Mouse (Mus musculus): ENCODE data around the gene Sh2d1b2. TPM values are rescaled to one million over a fixed set of nuclear protein-coding genes. Genes with fewer than 3 reads are reported as not detected.
A peak's percentile ranks its signal among the peaks of the same experiment; 100 is the strongest.
"Not testable (repeated sequence)": the region's sequence is repeated elsewhere in the genome, so short reads cannot be mapped to it uniquely, and the experiment has no call there.

The Sh2d1b2 gene
- polyA plus RNA-seq (2014; fragmentation: Nextera tagmentation; extraction: Ambion mirVana): not detected in 2 replicates

GRCm38 (mm10) chr1:170232688-170233087, at the start of gene Sh2d1b2:
Sh2d1b2 (plus strand) TSS chr1:170232749.
- ATAC-seq (ENCODE audit: low FRiP score); H3K4me2 ChIP-seq; DNase-seq (ENCODE audit: low spot score, missing footprints); H3K4me3 ChIP-seq (ENCODE audit: low read depth, low read length); H3K9me3 ChIP-seq (ENCODE audit: control insufficient read depth, low read length); H3K4me1 ChIP-seq (ENCODE audit: control insufficient read depth, insufficient read depth, low read length); H3K9ac ChIP-seq (ENCODE audit: low read length); H3K36me3 ChIP-seq (ENCODE audit: control insufficient read depth, insufficient read depth, low read length); H3K27ac ChIP-seq (ENCODE audit: low read depth, low read length); H3K27me3 ChIP-seq (ENCODE audit: control insufficient read depth, insufficient read depth, low read length): not testable (repeated sequence)
- 84% methylated on average over 5 of the region's 6 CpGs for WGBS

DNA sequence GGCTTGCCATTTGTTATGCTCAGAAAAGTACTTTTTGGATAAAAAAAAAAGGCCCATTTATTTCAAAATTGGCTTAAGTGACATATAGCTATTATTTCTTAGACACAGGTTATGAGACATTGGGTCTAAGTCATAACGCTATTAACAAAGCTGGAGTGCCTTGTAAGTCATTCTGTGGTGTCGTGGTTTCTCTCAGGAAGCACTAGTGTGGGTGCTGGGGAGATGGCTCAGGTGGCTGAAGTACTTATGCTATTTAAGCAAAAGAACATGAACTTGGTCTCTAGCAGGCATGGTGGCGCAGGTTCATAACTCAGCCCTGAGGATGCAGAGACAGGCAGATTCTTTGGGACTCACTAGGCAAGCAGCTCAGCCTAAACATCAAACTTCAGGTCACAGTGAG, 47.4 kb upstream of the Sh2d1b2 start:
- H3K27me3 ChIP-seq (ENCODE audit: control insufficient read depth, insufficient read depth, low read length): no peaks in the 10 kb centered on the region
- no peak overlapping the region for H3K4me3 ChIP-seq (ENCODE audit: low read depth, low read length)
- ATAC-seq (ENCODE audit: low FRiP score) (no peak), DNase-seq (ENCODE audit: low spot score, missing footprints) (no peak)
- H3K27ac ChIP-seq (ENCODE audit: low read depth, low read length): no peak overlapping the region
- no peak overlapping the region for H3K4me2 ChIP-seq
- H3K4me1 ChIP-seq (ENCODE audit: control insufficient read depth, insufficient read depth, low read length): no peaks in the 10 kb centered on the region
- H3K36me3 ChIP-seq (ENCODE audit: control insufficient read depth, insufficient read depth, low read length): no peaks in the 10 kb centered on the region
- 89% methylated on average over 3 of the region's 3 CpGs for WGBS
- no peak overlapping the region for H3K9ac ChIP-seq (ENCODE audit: low read length)
- H3K9me3 ChIP-seq (ENCODE audit: control insufficient read depth, low read length): no peaks in the 10 kb centered on the region

GRCm38 (mm10) chr1:170186531-170186930, 46.0 kb upstream of the Sh2d1b2 start:
- Histone ChIP-seq H3K27me3 (ENCODE audit: control insufficient read depth, insufficient read depth, low read length) (no peaks in the 10 kb centered on the region), H3K4me2 (no peak overlapping the region), H3K9ac (ENCODE audit: low read length) (no peak overlapping the region), H3K27ac (ENCODE audit: low read depth, low read length) (no peak overlapping the region), H3K4me1 (ENCODE audit: control insufficient read depth, insufficient read depth, low read length) (no peaks in the 10 kb centered on the region), H3K9me3 (ENCODE audit: control insufficient read depth, low read length) (no peaks in the 10 kb centered on the region), H3K4me3 (ENCODE audit: low read depth, low read length) (no peak overlapping the region), H3K36me3 (ENCODE audit: control insufficient read depth, insufficient read depth, low read length) (no peaks in the 10 kb centered on the region)
- WGBS: 88% methylated on average over 5 of the region's 5 CpGs
- DNase-seq (ENCODE audit: low spot score, missing footprints) (peak; percentile 54), ATAC-seq (ENCODE audit: low FRiP score) (no peak)

- Histone ChIP-seq H3K9me3 (ENCODE audit: control insufficient read depth, low read length) (no peaks in the 10 kb centered on the region), H3K9ac (ENCODE audit: low read length) (no peak overlapping the region), H3K36me3 (ENCODE audit: control insufficient read depth, insufficient read depth, low read length) (peaks cover 3% of the 10 kb centered on the region; the same call in 1 of the 2 replicates), H3K4me3 (ENCODE audit: low read depth, low read length) (no peak overlapping the region), H3K4me2 (no peak overlapping the region), H3K27me3 (ENCODE audit: control insufficient read depth, insufficient read depth, low read length) (no peaks in the 10 kb centered on the region), H3K4me1 (ENCODE audit: control insufficient read depth, insufficient read depth, low read length) (no peaks in the 10 kb centered on the region), H3K27ac (ENCODE audit: low read depth, low read length) (no peak overlapping the region)
- WGBS: 83% methylated on average over 11 of the region's 11 CpGs
- DNase-seq (ENCODE audit: low spot score, missing footprints) (peak; percentile 70), ATAC-seq (ENCODE audit: low FRiP score) (no peak)
Measured at GRCm38 (mm10) chr1:170188601-170189000, 43.9 kb upstream of the Sh2d1b2 start.

GRCm38 (mm10) chr1:170190225-170190624, 42.3 kb upstream of the Sh2d1b2 start:
- Histone ChIP-seq H3K4me3 (ENCODE audit: low read depth, low read length) (no peak overlapping the region), H3K27ac (ENCODE audit: low read depth, low read length) (no peak overlapping the region), H3K36me3 (ENCODE audit: control insufficient read depth, insufficient read depth, low read length) (peaks cover 3% of the 10 kb centered on the region; the same call in 1 of the 2 replicates), H3K4me2 (no peak overlapping the region), H3K9me3 (ENCODE audit: control insufficient read depth, low read length) (no peaks in the 10 kb centered on the region), H3K4me1 (ENCODE audit: control insufficient read depth, insufficient read depth, low read length) (no peaks in the 10 kb centered on the region), H3K9ac (ENCODE audit: low read length) (no peak overlapping the region), H3K27me3 (ENCODE audit: control insufficient read depth, insufficient read depth, low read length) (no peaks in the 10 kb centered on the region)
- 87% methylated on average over 4 of the region's 4 CpGs for WGBS
- DNase-seq (ENCODE audit: low spot score, missing footprints) (peak; percentile 49), ATAC-seq (ENCODE audit: low FRiP score) (no peak)

GRCm38 (mm10) chr1:170191925-170192324, 40.6 kb upstream of the Sh2d1b2 start:
- no peak for ATAC-seq (ENCODE audit: low FRiP score)
- WGBS: 90% methylated on average over 1 of the region's 1 CpGs

DNA sequence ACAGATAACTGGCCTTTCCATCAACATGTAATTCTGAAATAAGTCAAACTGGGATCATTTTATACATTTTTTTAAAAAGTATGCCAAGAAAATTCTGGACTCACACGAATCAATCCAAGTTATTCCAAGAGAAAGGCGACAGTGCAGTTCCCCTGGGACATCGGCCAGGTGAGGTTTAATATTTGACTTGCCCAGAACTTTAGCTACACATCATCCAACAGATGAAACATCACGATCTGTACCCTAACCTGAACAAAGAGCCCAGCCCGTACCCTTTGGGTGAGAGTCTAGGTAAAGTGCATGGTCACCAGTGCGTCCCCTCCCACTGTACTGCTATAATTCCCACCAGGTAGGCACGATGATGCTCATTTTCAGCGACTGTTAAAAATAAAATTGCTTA, 36.3 kb upstream of the Sh2d1b2 start:
- no peaks in the 10 kb centered on the region for H3K27me3 ChIP-seq (ENCODE audit: control insufficient read depth, insufficient read depth, low read length)
- H3K4me1 ChIP-seq (ENCODE audit: control insufficient read depth, insufficient read depth, low read length): no peaks in the 10 kb centered on the region
- H3K36me3 ChIP-seq (ENCODE audit: control insufficient read depth, insufficient read depth, low read length): peaks cover 6% of the 10 kb centered on the region; the same call in 1 of the 2 replicates
- no peaks in the 10 kb centered on the region for H3K9me3 ChIP-seq (ENCODE audit: control insufficient read depth, low read length)
- ATAC-seq (ENCODE audit: low FRiP score) (no peak), DNase-seq (ENCODE audit: low spot score, missing footprints) (no peak)
- no peak overlapping the region for H3K4me3 ChIP-seq (ENCODE audit: low read depth, low read length)
- H3K4me2 ChIP-seq: no peak overlapping the region
- 95% methylated on average over 8 of the region's 8 CpGs for WGBS
- no peak overlapping the region for H3K9ac ChIP-seq (ENCODE audit: low read length)
- no peak overlapping the region for H3K27ac ChIP-seq (ENCODE audit: low read depth, low read length)

More at GRCm38 (mm10) chr1:170191925-170192324, 40.6 kb upstream of the Sh2d1b2 start:
- peak; percentile 59 for DNase-seq (ENCODE audit: low spot score, missing footprints)
- Histone ChIP-seq H3K9ac (ENCODE audit: low read length) (no peak overlapping the region), H3K4me1 (ENCODE audit: control insufficient read depth, insufficient read depth, low read length) (no peaks in the 10 kb centered on the region), H3K4me3 (ENCODE audit: low read depth, low read length) (no peak overlapping the region), H3K4me2 (no peak overlapping the region), H3K9me3 (ENCODE audit: control insufficient read depth, low read length) (no peaks in the 10 kb centered on the region), H3K27ac (ENCODE audit: low read depth, low read length) (no peak overlapping the region), H3K27me3 (ENCODE audit: control insufficient read depth, insufficient read depth, low read length) (no peaks in the 10 kb centered on the region), H3K36me3 (ENCODE audit: control insufficient read depth, insufficient read depth, low read length) (peaks cover 3% of the 10 kb centered on the region; the same call in 1 of the 2 replicates)

- ATAC-seq (ENCODE audit: low FRiP score): no peak
- H3K27ac ChIP-seq (ENCODE audit: low read depth, low read length): no peak overlapping the region
Measured at GRCm38 (mm10) chr1:170200379-170200778, 32.2 kb upstream of the Sh2d1b2 start.

DNA sequence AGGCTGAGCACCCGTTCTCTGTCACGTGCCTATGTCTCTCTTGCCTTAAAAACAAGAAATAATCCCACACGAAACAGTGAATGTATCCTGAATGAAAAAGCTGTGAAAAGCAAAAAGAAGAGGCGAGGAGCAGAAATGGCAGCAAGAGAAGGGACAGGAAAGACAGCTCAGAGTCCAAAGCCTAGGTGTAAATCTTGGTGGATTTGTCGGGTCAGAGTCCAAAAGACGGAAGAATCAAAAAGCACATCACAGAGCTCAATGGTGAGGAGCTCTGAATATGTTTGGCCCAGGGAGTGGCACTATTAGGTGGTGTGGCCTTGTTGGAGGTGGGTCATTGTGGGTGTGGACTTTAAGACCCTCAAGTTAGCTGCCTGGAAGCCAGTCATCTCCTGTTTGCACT, 26.2 kb upstream of the Sh2d1b2 start:
- H3K4me1 ChIP-seq (ENCODE audit: control insufficient read depth, insufficient read depth, low read length): no peaks in the 10 kb centered on the region
- no peak for DNase-seq (ENCODE audit: low spot score, missing footprints)
- no peaks in the 10 kb centered on the region for H3K9me3 ChIP-seq (ENCODE audit: control insufficient read depth, low read length)
- H3K4me3 ChIP-seq (ENCODE audit: low read depth, low read length): no peak overlapping the region
- no peak overlapping the region for H3K9ac ChIP-seq (ENCODE audit: low read length)
- WGBS: 95% methylated on average over 6 of the region's 6 CpGs
- no peak for ATAC-seq (ENCODE audit: low FRiP score)
- H3K27me3 ChIP-seq (ENCODE audit: control insufficient read depth, insufficient read depth, low read length): no peaks in the 10 kb centered on the region
- H3K36me3 ChIP-seq (ENCODE audit: control insufficient read depth, insufficient read depth, low read length): peaks cover 22% of the 10 kb centered on the region
- no peak overlapping the region for H3K4me2 ChIP-seq
- H3K27ac ChIP-seq (ENCODE audit: low read depth, low read length): no peak overlapping the region

More at GRCm38 (mm10) chr1:170200379-170200778, 32.2 kb upstream of the Sh2d1b2 start:
- no peak overlapping the region for H3K4me3 ChIP-seq (ENCODE audit: low read depth, low read length)
- H3K4me1 ChIP-seq (ENCODE audit: control insufficient read depth, insufficient read depth, low read length): no peaks in the 10 kb centered on the region
- no peaks in the 10 kb centered on the region for H3K9me3 ChIP-seq (ENCODE audit: control insufficient read depth, low read length)
- H3K4me2 ChIP-seq: no peak overlapping the region
- H3K36me3 ChIP-seq (ENCODE audit: control insufficient read depth, insufficient read depth, low read length): peaks cover 5% of the 10 kb centered on the region; the same call in 1 of the 2 replicates
- no peak overlapping the region for H3K9ac ChIP-seq (ENCODE audit: low read length)
- DNase-seq (ENCODE audit: low spot score, missing footprints): no peak
- no peaks in the 10 kb centered on the region for H3K27me3 ChIP-seq (ENCODE audit: control insufficient read depth, insufficient read depth, low read length)
- 73% methylated on average over 3 of the region's 3 CpGs for WGBS
